Mouse (Mus musculus) ZHBTc4 (cell line): Measurements from ENCODE around the gene Gm49405.
"Not testable (repeated sequence)": the region's sequence is repeated elsewhere in the genome, so short reads cannot be mapped to it uniquely, and the experiment has no call there.

ENCODE experiments used
- DNase-seq: peaks from one replicate; pipeline ENCODE4 v3.0.0-alpha.2; 2011; ENCODE audit warnings: low read depth, low spot score

The Gm49405 gene

GRCm38 (mm10) chr19:4013066-4013465 is 12.6 kb downstream of the Gm49405 start:
- no peak for DNase-seq

GRCm38 (mm10) chr19:4014802-4015201 is 14.4 kb downstream of the Gm49405 start:
- no peak for DNase-seq

- peak; percentile 31 for DNase-seq
Observed at GRCm38 (mm10) chr19:4015635-4016034, 15.2 kb downstream of the Gm49405 start.

GRCm38 (mm10) chr19:4017921-4018587 is 17.6 kb downstream of the Gm49405 start:
- DNase-seq, result peak; percentile 33

GRCm38 (mm10) chr19:4018743-4019583 is 18.5 kb downstream of the Gm49405 start:
- DNase-seq, result peak; percentile 90

- DNase-seq, result no peak
Observed at GRCm38 (mm10) chr19:4023185-4023584, 22.8 kb downstream of the Gm49405 start.

GRCm38 (mm10) chr19:4027576-4027975 is 27.1 kb downstream of the Gm49405 start:
- no peak for DNase-seq

- no peak for DNase-seq
Observed at GRCm38 (mm10) chr19:4032668-4033067, 32.2 kb downstream of the Gm49405 start.

GRCm38 (mm10) chr19:4033298-4033697 is 32.9 kb downstream of the Gm49405 start:
- DNase-seq, result no peak

GRCm38 (mm10) chr19:4033742-4034141 is 33.3 kb downstream of the Gm49405 start:
- no peak for DNase-seq

- DNase-seq, result no peak
Observed at GRCm38 (mm10) chr19:4036327-4037045, 36.1 kb downstream of the Gm49405 start.

- not testable (repeated sequence) for DNase-seq
Observed at GRCm38 (mm10) chr19:4037154-4037787, 36.8 kb downstream of the Gm49405 start.

- DNase-seq, result peak; percentile 82
Observed at GRCm38 (mm10) chr19:4037788-4038232, 37.4 kb downstream of the Gm49405 start, which contains the start of gene Gstp1. Gene Gstp1, minus strand, starts transcription at chr19:4037985.

GRCm38 (mm10) chr19:4040941-4041340 is 40.5 kb downstream of the Gm49405 start:
- DNase-seq, result peak; percentile 68

GRCm38 (mm10) chr19:4041500-4041899 is 41.1 kb downstream of the Gm49405 start:
- DNase-seq, result not testable (repeated sequence)

- peak; percentile 93 for DNase-seq
Observed at GRCm38 (mm10) chr19:4042124-4042523, 41.7 kb downstream of the Gm49405 start.

GRCm38 (mm10) chr19:4044109-4044508 is 43.7 kb downstream of the Gm49405 start:
- DNase-seq, result not testable (repeated sequence)

- DNase-seq, result peak; percentile 96
Observed at GRCm38 (mm10) chr19:4045966-4046865, 45.8 kb downstream of the Gm49405 start, which contains the start of gene Gstp2. Gene Gstp2, minus strand, starts transcription at chr19:4046023.

- DNase-seq, result peak; percentile 88
Observed at GRCm38 (mm10) chr19:4046866-4047254, 46.4 kb downstream of the Gm49405 start.

- peak; percentile 92 for DNase-seq
Observed at GRCm38 (mm10) chr19:4047859-4048258, 47.4 kb downstream of the Gm49405 start.
